Mouse (Mus musculus) left cerebral cortex, postnatal 36 days (tissue): ENCODE measurements around the gene Tnk1. TPM values are rescaled to one million over a fixed set of nuclear protein-coding genes. Genes with fewer than 3 reads are reported as not detected.

Experiments used
- DNase-seq, 2 experiments: peaks; one replicate each; pipeline ENCODE4 v3.0.0; 2021 to 2022; ENCODE audit warnings: low spot score in 2 of 2, mixed read lengths in 1 of 2
- intact Hi-C: fragments of 180-260 bp; cut with DNase I; formaldehyde crosslinking; loops from one replicate; pipeline ENCODE4 v1.15.1; 2025
- total RNA-seq, 2 experiments: library from RNA; stranded (reverse); gene quantifications; 2 replicates each; pipeline ENCODE4 v1.2.3; 2021

The Tnk1 gene
- total RNA-seq, 2 experiments from 2014 or later = not detected

DNA sequence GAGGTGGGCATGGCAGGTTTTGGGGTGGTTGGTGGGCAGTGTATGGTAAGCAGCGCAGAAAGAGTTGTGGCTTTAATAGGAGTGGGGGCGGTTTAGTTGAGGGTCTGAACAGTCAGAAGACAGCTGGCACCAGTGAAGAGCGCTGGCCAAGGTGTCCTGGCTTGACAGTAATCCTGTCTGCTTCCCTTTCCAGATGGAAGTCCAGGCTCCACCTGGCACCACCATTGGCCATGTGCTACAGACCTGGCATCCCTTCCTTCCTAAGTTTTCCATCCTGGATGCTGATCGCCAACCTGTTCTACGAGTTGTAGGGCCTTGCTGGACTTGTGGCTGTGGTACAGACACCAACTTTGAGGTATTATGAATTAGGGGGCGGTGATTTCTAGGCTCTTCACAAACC, 10.5 kb downstream of the Tnk1 start:
- DNase-seq = no peak
- intact Hi-C loops = no loop called here

DNA sequence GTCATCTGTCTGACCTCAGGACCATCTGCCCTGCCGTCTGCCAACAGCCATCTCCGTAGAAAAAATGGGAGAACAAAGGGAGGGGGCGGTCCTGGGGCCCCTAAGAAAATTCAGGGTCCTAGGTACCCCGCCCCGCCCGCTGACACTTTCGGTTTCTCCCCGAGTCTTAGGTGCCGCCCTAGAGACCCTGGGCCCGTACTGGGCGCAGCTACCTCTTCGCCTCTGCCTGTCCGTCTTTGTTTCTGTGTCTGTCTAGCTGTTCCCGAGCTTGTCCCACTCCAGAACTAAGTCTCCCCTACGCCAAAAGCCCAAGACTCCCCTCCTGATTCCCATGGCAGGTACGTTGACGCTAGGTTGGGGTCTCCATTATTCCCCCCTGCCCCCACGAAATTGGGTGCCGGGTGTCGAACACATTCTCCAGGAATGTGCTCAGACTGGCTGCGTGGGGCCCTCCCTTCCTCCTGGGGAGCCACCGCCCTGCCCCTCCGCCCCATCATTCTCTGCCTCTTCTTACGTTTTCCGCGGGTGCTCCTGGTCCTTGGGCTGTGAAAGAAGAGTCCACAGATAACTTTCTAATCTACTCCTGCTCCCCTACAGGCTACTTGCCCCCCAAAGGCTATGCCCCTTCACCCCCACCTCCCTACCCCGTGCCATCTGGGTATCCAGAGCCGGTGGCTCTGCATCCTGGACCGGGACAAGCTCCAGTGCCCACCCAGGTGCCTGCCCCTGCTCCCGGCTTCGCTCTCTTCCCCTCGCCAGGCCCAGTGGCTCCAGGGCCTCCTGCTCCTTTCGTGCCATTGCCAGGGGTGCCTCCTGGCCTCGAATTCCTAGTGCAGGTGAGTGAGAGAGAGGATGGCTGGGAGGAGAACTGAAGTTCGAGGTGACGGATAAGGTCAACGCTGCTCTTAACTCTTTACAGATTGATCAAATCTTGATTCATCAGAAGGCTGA, 11.5 kb downstream of the Tnk1 start:
- DNase-seq = no peak
- intact Hi-C loops = no loop called here

DNA sequence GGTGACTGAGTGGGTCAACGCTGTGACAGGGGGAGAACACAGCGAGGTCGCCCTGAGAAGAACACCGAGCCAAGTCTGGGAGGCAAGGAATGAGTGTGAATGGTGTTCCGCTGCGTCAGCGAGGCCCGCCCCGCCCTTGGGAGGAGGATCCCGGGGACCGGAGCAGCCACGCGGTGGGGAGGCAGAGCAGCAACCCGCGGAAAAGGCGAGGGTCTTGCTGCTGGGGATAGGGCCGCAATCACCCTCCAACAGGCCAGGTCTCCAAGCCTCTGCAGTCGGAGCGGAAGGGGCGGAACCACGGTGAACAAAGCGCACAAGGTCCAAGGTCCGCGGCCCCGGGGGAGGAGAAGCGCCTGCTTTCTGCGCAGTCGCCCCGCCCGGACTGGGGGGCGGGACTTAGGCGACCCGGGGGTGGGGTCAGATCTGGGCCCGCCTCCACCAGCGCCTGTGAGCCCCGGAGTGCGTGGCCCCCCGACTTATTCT, 12.3 kb downstream of the Tnk1 start, which contains the start of gene Plscr3:
Plscr3 (plus strand) TSS at position 179 of the 483 bp plus-strand sequence.
- peak; percentile 87 to 88 for DNase-seq
- intact Hi-C loops = no loop called here

DNA sequence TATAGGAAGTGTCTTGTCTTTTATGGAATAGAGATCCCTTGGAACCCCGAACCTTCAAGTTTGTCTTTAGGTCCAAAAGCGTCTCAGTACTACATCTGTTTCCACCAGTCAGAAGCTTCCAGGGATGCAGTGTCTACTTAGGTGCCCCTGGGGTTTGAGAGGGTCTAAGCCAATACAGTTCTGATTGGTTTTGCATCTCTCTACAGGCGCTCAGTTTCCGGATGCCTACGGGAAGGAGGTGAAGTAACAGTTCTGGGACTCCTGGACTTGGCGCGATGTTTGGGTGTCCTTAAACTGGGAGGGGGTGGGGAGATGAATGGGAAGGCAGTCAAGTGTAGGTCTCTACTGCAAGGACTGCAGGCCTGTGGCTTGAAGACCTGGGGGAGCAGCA, 19.8 kb downstream of the Tnk1 start:
- intact Hi-C loops = loop anchor here (5.0 kb wide), 1 partner anchor 64 kb away; the partner anchor contains the start of genes 2810408A11Rik and Neurl4
- no peak for DNase-seq

GRCm38 (mm10) chr11:69837952-69838713, 20.4 kb downstream of the Tnk1 start, which contains the start of gene Tmem256:
Tmem256 (plus strand) TSS chr11:69838514.
- peak; percentile 95 to 96 for DNase-seq
- intact Hi-C loops = loop anchor here (2.0 to 5.0 kb wide), 3 partner anchors 35 to 79 kb away; partner anchors contain the start of genes 2810408A11Rik, Neurl4 and Polr2a

GRCm38 (mm10) chr11:69837604-69837951, 21.0 kb downstream of the Tnk1 start, which contains the start of gene Nlgn2:
Nlgn2 (minus strand) TSS chr11:69837784.
- intact Hi-C loops = loop anchor here (2.0 to 5.0 kb wide), 3 partner anchors 35 to 79 kb away; partner anchors contain the start of genes 2810408A11Rik, Neurl4 and Polr2a
- DNase-seq = peak in 1 of 2 experiments; percentile 93

- intact Hi-C loops = loop anchor here (2.0 to 5.0 kb wide), 3 partner anchors 34 to 78 kb away; partner anchors contain the start of genes 2810408A11Rik, Neurl4 and Polr2a
Observed at GRCm38 (mm10) chr11:69836703-69837576, 21.6 kb downstream of the Tnk1 start.

GRCm38 (mm10) chr11:69835966-69836335, 22.6 kb downstream of the Tnk1 start:
- DNase-seq = no peak
- intact Hi-C loops = loop anchor here (2.0 to 5.0 kb wide), 3 partner anchors 33 to 77 kb away; partner anchors contain the start of genes 2810408A11Rik, Neurl4 and Polr2a

More at GRCm38 (mm10) chr11:69836703-69837576, 21.6 kb downstream of the Tnk1 start:
- DNase-seq = peak in 1 of 2 experiments; percentile 52

- no peak for DNase-seq
- intact Hi-C loops = loop anchor here (5.0 kb wide), 1 partner anchor 67 kb away; the partner anchor contains the start of genes 2810408A11Rik and Neurl4
Observed at GRCm38 (mm10) chr11:69835326-69835965, 23.1 kb downstream of the Tnk1 start.

DNA sequence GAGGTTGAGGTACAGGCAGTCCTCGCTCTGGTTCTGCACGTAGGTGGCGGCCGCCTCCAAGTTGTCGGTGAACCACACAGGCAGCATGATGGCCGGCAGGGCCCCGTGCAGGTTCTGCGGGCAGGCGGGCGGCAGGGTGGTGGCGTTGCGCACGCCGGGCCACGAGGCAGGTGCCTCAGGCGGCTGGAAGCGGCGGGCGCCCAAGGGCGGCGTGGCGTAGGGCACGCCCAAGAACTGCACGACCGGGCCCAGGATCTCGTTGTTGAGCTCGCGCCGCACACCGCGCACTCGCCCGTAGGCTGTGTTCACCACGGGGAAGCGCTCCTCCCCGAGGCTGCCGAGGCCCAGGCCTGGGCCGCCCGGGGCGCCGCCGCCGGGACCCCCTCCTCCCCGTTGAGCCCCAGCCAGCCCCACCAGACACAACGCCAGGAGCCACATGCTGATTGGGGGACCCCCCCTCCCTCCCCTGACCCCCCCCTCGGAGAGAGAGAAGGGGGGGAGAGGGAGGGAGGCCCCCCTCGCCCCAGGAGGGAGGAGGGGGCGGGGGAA, 24.5 kb downstream of the Tnk1 start:
- peak in 1 of 2 experiments; percentile 46 for DNase-seq

DNA sequence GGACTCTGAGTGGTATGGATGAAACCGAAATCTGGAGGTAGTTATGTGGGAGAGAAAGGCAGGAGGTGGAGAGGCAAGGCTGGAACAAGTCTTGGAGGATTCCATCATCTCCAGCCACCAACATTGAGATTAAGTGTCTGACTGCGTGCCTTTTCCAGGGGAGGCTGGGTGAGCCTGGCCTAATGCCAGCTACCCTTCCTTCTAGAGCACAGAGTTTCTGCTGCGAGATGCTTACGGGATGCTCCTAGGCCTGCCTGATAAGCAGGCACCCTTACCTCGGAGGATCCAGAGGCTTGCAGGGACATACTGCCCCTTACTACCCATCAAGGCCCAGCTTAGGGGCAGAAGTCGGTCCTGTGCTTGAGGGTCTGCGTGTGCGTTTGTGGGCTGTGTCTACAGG, 25.0 kb downstream of the Tnk1 start:
- DNase-seq = no peak
- intact Hi-C loops = no loop called here

More for the DNA sequence above, 24.5 kb downstream of the Tnk1 start:
- intact Hi-C loops = no loop called here

DNA sequence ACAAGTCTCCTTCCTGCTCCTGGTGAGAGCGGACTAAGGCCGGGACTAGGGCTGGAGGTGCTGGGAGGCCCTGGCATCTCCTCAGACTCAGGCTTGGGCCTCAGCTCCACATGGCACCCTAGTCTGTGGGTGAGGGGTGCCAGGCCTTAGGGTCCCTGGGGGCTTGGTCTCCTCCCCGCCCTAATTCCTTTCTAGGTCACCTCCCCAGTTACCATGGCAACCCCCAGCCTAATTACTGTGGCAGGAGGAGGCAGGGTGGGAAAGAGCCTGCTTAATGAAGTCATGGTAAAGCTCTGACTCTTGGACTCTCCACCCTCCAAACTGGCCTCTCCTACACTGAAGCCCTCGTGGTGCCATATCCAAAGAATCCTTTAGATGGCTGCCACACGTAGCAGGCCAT, 29.7 kb downstream of the Tnk1 start:
- no peak for DNase-seq

DNA sequence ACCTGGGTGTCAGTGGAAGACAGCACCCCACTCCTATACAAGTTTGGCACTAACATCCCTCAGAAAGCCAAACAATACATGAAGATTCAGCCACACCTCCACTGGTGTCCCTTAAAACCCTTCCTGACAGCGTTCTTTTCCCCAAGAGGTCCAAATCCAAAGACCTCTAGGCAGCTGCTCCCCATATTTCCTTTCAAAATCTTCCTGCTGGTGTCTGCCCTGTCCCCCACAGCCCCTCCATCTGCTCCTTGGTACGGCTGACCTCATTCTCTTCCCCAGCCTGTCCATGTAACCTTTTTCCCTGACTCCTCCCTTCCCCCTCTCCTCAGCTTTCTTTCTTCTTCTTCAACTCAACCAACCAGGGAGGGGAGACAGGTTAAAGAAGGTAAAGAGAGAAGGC, 35.1 kb downstream of the Tnk1 start:
- intact Hi-C loops = no loop called here
- no peak for DNase-seq

More for the DNA sequence above, 29.7 kb downstream of the Tnk1 start:
- intact Hi-C loops = no loop called here

DNA sequence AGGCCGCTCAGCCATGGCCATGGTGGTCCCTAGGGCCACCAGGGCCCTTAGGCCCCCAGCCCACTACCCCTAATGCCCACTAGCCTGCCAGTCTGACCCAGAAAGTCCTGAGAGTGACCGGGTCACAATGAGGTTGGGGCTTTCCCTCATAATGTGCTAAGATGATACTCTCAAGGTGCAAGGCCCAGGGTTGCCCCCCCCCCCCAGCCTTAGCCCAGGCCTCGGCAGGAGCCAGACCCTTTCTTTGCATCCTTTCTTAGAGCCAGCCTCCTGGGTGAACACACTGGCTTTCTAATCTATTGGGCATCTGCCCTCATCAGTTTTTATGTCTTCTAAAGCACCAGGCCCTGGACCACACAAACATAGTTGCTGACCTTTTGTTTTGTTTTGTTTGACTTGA, 36.5 kb downstream of the Tnk1 start, which contains the start of gene Spem1:
Spem1 (minus strand) TSS at position 101 of the 400 bp plus-strand sequence.
- intact Hi-C loops = no loop called here
- DNase-seq = no peak

DNA sequence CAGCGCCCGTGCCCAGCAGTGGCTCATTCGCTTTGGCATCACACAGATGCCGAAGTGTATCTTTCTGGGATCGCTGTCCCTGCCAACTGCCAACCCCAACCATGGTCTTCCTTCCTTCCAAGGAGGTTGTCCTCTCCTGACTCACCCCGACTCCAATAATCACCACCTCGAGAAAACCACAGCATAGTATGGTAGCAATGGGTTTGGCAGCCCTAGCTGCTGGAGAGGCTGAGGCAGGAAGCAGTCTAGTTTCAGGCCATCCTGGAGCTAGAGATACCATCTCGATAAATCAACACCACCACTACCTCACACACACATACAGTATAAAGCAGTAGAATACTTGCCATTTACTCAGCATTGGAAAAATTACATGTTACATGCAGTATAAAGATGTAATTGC, 39.7 kb downstream of the Tnk1 start:
- no peak for DNase-seq
- intact Hi-C loops = no loop called here

- no peak for DNase-seq
- intact Hi-C loops = no loop called here
Observed at GRCm38 (mm10) chr11:69818365-69818764, 40.2 kb downstream of the Tnk1 start, which contains the start of gene Spem2. Spem2 (minus strand) TSS chr11:69818465.

- intact Hi-C loops = no loop called here
- DNase-seq = no peak
Observed at GRCm38 (mm10) chr11:69816520-69816919, 42.0 kb downstream of the Tnk1 start.

GRCm38 (mm10) chr11:69815155-69815554, 43.4 kb downstream of the Tnk1 start, which contains the start of gene Gm39566:
Gm39566 (minus strand) TSS chr11:69815298.
- intact Hi-C loops = no loop called here
- DNase-seq = no peak
